In the genomic region with DNA sequence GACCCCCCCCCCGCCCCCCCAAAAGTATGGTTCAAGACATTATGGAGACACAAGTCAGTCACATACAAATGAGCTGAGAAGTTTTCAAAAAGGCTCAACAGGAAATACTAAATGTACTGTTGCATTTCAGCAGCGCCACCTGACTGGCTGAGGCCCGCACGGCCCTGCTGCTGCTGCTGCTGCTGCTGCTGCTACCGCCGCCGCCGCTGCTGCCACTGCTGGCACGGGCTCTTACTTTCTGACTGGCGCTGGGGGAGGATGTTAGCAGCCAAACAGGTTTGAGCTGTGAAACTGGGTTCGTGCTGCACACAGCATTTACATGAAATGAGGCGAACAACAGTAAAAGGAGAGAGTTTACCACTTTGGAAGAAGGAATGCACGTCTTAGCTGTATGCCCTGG, we compare ENCODE assay signal across 9 mouse cellular contexts.
DNase-seq lines count a peak whose midpoint lies in the region; ATAC-seq lines count a peak whose summit lies in the region.
"Had no signal": no experiment of that assay in that cellular context is flagged by ENCODE, and none has a peak within 500 bp of the region (broad histone marks: within the 10 kb centered on the region; RNA-seq: fewer than 3 reads in every experiment).

No protein-coding gene starts in this region.

- no peaks in the 10 kb centered on the region for H3K4me1 ChIP-seq in hindbrain, embryonic 11.5 days (replicated peaks; ENCODE audit: control insufficient read depth, insufficient read depth, low read length)
- 0 out of 2 replicates have a peak, but pooled peaks cover 6% of the 10 kb centered on the region for H3K4me1 ChIP-seq in hindbrain, embryonic 13.5 days (replicated peaks)
- H3K4me1 ChIP-seq in embryonic facial prominence, embryonic 14.5 days (ENCODE audit: control insufficient read depth, insufficient read depth, low read length), result 0 out of 2 replicates have a peak, but pooled peaks cover 5% of the 10 kb centered on the region
- H3K4me1 ChIP-seq in neural tube, embryonic 13.5 days (replicated peaks), result peaks cover 19% of the 10 kb centered on the region
- no peaks in the 10 kb centered on the region for H3K4me1 ChIP-seq in liver, embryonic 12.5 days
- H3K4me1 ChIP-seq: liver, embryonic 15.5 days had no signal

- 26% methylated on average over 13 of the region's 13 CpGs for WGBS in hindbrain, embryonic 11.5 days
- 18% methylated on average over 13 of the region's 13 CpGs for WGBS in hindbrain, embryonic 13.5 days
- WGBS in embryonic facial prominence, embryonic 14.5 days, result 25% methylated on average over 13 of the region's 13 CpGs
- WGBS in neural tube, embryonic 13.5 days, result 16% methylated on average over 13 of the region's 13 CpGs
- WGBS in liver, embryonic 12.5 days (ENCODE audit: insufficient replicate concordance), result 34% methylated on average over 13 of the region's 13 CpGs

- H3K4me2 ChIP-seq in hindbrain, embryonic 11.5 days (replicated peaks; ENCODE audit: low read depth, low read length), result no peak overlapping the region; the same call in 1 of the 2 replicates
- no peak overlapping the region for H3K4me2 ChIP-seq in hindbrain, embryonic 13.5 days
- peak overlapping the region; percentile 23 for H3K4me2 ChIP-seq in embryonic facial prominence, embryonic 14.5 days (ENCODE audit: low read depth, low read length)
- 0 out of 2 replicates have a peak overlapping the region, but pooled peaks have one; percentile 10 for H3K4me2 ChIP-seq in neural tube, embryonic 13.5 days
- no peak overlapping the region for H3K4me2 ChIP-seq in liver, embryonic 12.5 days
- H3K4me2 ChIP-seq: liver, embryonic 15.5 days had no signal

- no peak overlapping the region for H3K9ac ChIP-seq in hindbrain, embryonic 11.5 days (ENCODE audit: low read depth, low read length)
- H3K9ac ChIP-seq in hindbrain, embryonic 13.5 days, result no peak overlapping the region
- H3K9ac ChIP-seq in embryonic facial prominence, embryonic 14.5 days (ENCODE audit: low read depth, low read length), result peak overlapping the region; percentile 42; the same call in 1 of the 2 replicates
- H3K9ac ChIP-seq in neural tube, embryonic 13.5 days, result no peak overlapping the region
- H3K9ac ChIP-seq in liver, embryonic 12.5 days, result no peak overlapping the region
- H3K9ac ChIP-seq: liver, embryonic 15.5 days had no signal

- no peaks in the 10 kb centered on the region for H3K36me3 ChIP-seq in hindbrain, embryonic 11.5 days (ENCODE audit: control insufficient read depth, insufficient read depth, low read length)
- H3K36me3 ChIP-seq in hindbrain, embryonic 13.5 days, result no peaks in the 10 kb centered on the region
- no peaks in the 10 kb centered on the region for H3K36me3 ChIP-seq in embryonic facial prominence, embryonic 14.5 days (ENCODE audit: control insufficient read depth, insufficient read depth, low read length)
- no peaks in the 10 kb centered on the region for H3K36me3 ChIP-seq in neural tube, embryonic 13.5 days
- no peaks in the 10 kb centered on the region for H3K36me3 ChIP-seq in liver, embryonic 12.5 days
- H3K36me3 ChIP-seq: liver, embryonic 15.5 days had no signal

- DNase-seq in hindbrain, embryonic 11.5 days (ENCODE audit: low spot score), result peak; percentile 39
- peak; percentile 89 for DNase-seq in embryonic facial prominence, embryonic 14.5 days (ENCODE audit: low spot score)
- peak; percentile 37 for DNase-seq in kidney, postnatal 10 days
- no peak for DNase-seq in cerebellum, adult 8-10 months
- no peak for DNase-seq in natural killer cell, adult 2 months (ENCODE audit: low spot score in 2 of 2)

- no peaks in the 10 kb centered on the region for H3K27me3 ChIP-seq in hindbrain, embryonic 11.5 days (ENCODE audit: control insufficient read depth, insufficient read depth, low read length)
- H3K27me3 ChIP-seq in hindbrain, embryonic 13.5 days, result no peaks in the 10 kb centered on the region
- H3K27me3 ChIP-seq in embryonic facial prominence, embryonic 14.5 days (replicated peaks; ENCODE audit: control insufficient read depth, insufficient read depth, low read length), result no peaks in the 10 kb centered on the region
- no peaks in the 10 kb centered on the region for H3K27me3 ChIP-seq in neural tube, embryonic 13.5 days
- no peaks in the 10 kb centered on the region for H3K27me3 ChIP-seq in liver, embryonic 12.5 days (replicated peaks)
- H3K27me3 ChIP-seq: liver, embryonic 15.5 days had no signal

- no peak overlapping the region for H3K27ac ChIP-seq in hindbrain, embryonic 11.5 days (ENCODE audit: low read depth, low read length)
- H3K27ac ChIP-seq in hindbrain, embryonic 13.5 days, result no peak overlapping the region
- no peak overlapping the region for H3K27ac ChIP-seq in embryonic facial prominence, embryonic 14.5 days (replicated peaks; ENCODE audit: low read depth, low read length)
- no peak overlapping the region for H3K27ac ChIP-seq in neural tube, embryonic 13.5 days (replicated peaks)
- no peak overlapping the region for H3K27ac ChIP-seq in liver, embryonic 12.5 days
- H3K27ac ChIP-seq: liver, embryonic 15.5 days had no signal

- peak; percentile 51; the same call in 1 of the 2 replicates for ATAC-seq in hindbrain, embryonic 11.5 days (ENCODE audit: low FRiP score)
- no peak for ATAC-seq in hindbrain, embryonic 13.5 days (ENCODE audit: low FRiP score)
- ATAC-seq in embryonic facial prominence, embryonic 14.5 days (ENCODE audit: low read depth), result peak; percentile 83
- ATAC-seq in neural tube, embryonic 13.5 days (ENCODE audit: low read depth), result no peak
- no peak for ATAC-seq in liver, embryonic 12.5 days

- no peak overlapping the region for H3K4me3 ChIP-seq in hindbrain, embryonic 11.5 days (ENCODE audit: low read depth, low read length)
- no peak overlapping the region for H3K4me3 ChIP-seq in hindbrain, embryonic 13.5 days
- H3K4me3 ChIP-seq in embryonic facial prominence, embryonic 14.5 days (ENCODE audit: low read depth, low read length), result no peak overlapping the region
- H3K4me3 ChIP-seq in neural tube, embryonic 13.5 days, result no peak overlapping the region
- H3K4me3 ChIP-seq in liver, embryonic 12.5 days, result no peak overlapping the region
- H3K4me3 ChIP-seq: liver, embryonic 15.5 days had no signal

- no peaks in the 10 kb centered on the region for H3K9me3 ChIP-seq in hindbrain, embryonic 11.5 days (ENCODE audit: control insufficient read depth, low read length)
- H3K9me3 ChIP-seq in hindbrain, embryonic 13.5 days, result no peaks in the 10 kb centered on the region
- H3K9me3 ChIP-seq in embryonic facial prominence, embryonic 14.5 days (ENCODE audit: control insufficient read depth, low read length), result no peaks in the 10 kb centered on the region
- H3K9me3 ChIP-seq in neural tube, embryonic 13.5 days, result no peaks in the 10 kb centered on the region
- no peaks in the 10 kb centered on the region for H3K9me3 ChIP-seq in liver, embryonic 12.5 days (replicated peaks)
- H3K9me3 ChIP-seq: liver, embryonic 15.5 days had no signal

Comparison
In these comparisons a context has a peak if more than half of its experiments do, and no peak if none do; other contexts are left out.
1. ATAC-seq: peak in hindbrain, embryonic 11.5 days (single experiment) and embryonic facial prominence, embryonic 14.5 days (single experiment); none in hindbrain, embryonic 13.5 days (single experiment), neural tube, embryonic 13.5 days (single experiment) and liver, embryonic 12.5 days (single experiment).
2. DNase-seq: peak in hindbrain, embryonic 11.5 days (single experiment), embryonic facial prominence, embryonic 14.5 days (single experiment) and kidney, postnatal 10 days (single experiment); none in cerebellum, adult 8-10 months (single experiment) and natural killer cell, adult 2 months (0 of 2).
3. H3K4me2 ChIP-seq: peak in embryonic facial prominence, embryonic 14.5 days (single experiment) and neural tube, embryonic 13.5 days (single experiment); none in hindbrain, embryonic 11.5 days (single experiment), hindbrain, embryonic 13.5 days (single experiment) and liver, embryonic 12.5 days (single experiment).